Comparison of ENCODE assay signal across 27 mouse cellular contexts in the genomic region with DNA sequence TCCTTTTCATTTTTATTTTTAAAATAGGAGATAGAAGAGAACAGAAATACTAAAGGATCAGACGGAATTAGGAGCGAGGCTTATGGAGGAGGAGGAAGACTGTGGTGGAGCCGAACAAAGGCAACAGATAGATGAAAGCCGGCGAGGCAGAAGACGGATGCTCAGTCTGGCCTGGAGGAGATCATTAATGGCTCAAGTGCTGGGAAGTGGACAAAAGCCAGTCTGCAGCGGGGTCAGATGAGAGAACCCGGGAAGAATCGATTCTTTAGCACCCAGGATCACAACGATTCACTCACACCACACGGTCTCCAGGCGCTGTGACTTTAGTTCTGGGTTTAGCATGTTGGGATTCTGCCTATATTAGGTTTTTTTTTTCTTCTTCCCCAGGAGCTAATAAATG. TPM values are rescaled to one million over a fixed set of nuclear protein-coding genes. Genes with fewer than 3 reads are reported as not detected.
DNase-seq lines count a peak whose midpoint lies in the region; ATAC-seq and TF ChIP-seq lines count a peak whose summit lies in the region.
"Had no signal": no experiment of that assay in that cellular context is flagged by ENCODE, and none has a peak within 500 bp of the region (broad histone marks: within the 10 kb centered on the region; RNA-seq: fewer than 3 reads in every experiment).

No protein-coding gene starts in this region.

- peak; percentile 33 for DNase-seq in forebrain, embryonic 14.5 days (ENCODE audit: low spot score)
- DNase-seq in forebrain, embryonic 10.5 days (ENCODE audit: extremely low spot score, low spot score), result no peak
- peak; percentile 39 for DNase-seq in midbrain, embryonic 11.5 days (ENCODE audit: low spot score, missing footprints)
- no peak for DNase-seq in midbrain, embryonic 14.5 days
- DNase-seq in embryo, embryonic 10.5 days (ENCODE audit: low spot score), result peak; percentile 66
- no peak for DNase-seq in hindbrain, postnatal 0 days (ENCODE audit: low spot score)
- DNase-seq in c-Kit-positive CD71-positive TER-119-positive erythroid progenitor cells, embryonic 14.5 days (ENCODE audit: low spot score), result no peak
- DNase-seq in lung, postnatal 0 days (ENCODE audit: low spot score), result no peak
- DNase-seq: adrenal gland, postnatal 10 days; cerebellum, adult 11-12 months; cerebellum, adult 9-11 months; heart, postnatal 14 days; kidney, adult 9 months; kidney, postnatal 10 days; layer of hippocampus, postnatal 36 days; lung, adult 2 months; lung, postnatal 14 days; right cerebral cortex, adult 18-20 months; spleen, adult 18-20 months; thymus, postnatal 14 days had no signal

- H3K4me3 ChIP-seq in forebrain, embryonic 14.5 days (ENCODE audit: low read depth, low read length), result no peak overlapping the region
- H3K4me3 ChIP-seq in forebrain, embryonic 10.5 days, result no peak overlapping the region
- H3K4me3 ChIP-seq in midbrain, embryonic 11.5 days (ENCODE audit: low read depth, low read length), result no peak overlapping the region
- H3K4me3 ChIP-seq in midbrain, embryonic 14.5 days (replicated peaks; ENCODE audit: low read depth, low read length), result no peak overlapping the region
- H3K4me3 ChIP-seq in hindbrain, postnatal 0 days (ENCODE audit: low read length), result no peak overlapping the region
- H3K4me3 ChIP-seq in lung, postnatal 0 days (ENCODE audit: low read depth, low read length), result no peak overlapping the region
- H3K4me3 ChIP-seq: limb, embryonic 10.5 days; limb, embryonic 15.5 days; myocyte had no signal

- H3K27ac ChIP-seq in forebrain, embryonic 14.5 days (ENCODE audit: low read depth, low read length), result no peak overlapping the region
- H3K27ac ChIP-seq in forebrain, embryonic 10.5 days, result no peak overlapping the region
- H3K27ac ChIP-seq in midbrain, embryonic 11.5 days (ENCODE audit: low read depth, low read length), result no peak overlapping the region
- H3K27ac ChIP-seq in midbrain, embryonic 14.5 days (replicated peaks; ENCODE audit: low read depth, low read length), result no peak overlapping the region
- H3K27ac ChIP-seq in hindbrain, postnatal 0 days, result no peak overlapping the region
- H3K27ac ChIP-seq in lung, postnatal 0 days (ENCODE audit: low read length), result no peak overlapping the region
- H3K27ac ChIP-seq: limb, embryonic 10.5 days; limb, embryonic 15.5 days; liver, embryonic 14.5 days had no signal

- H3K27me3 ChIP-seq in forebrain, embryonic 14.5 days (replicated peaks; ENCODE audit: control insufficient read depth, insufficient read depth, low read length), result no peaks in the 10 kb centered on the region
- H3K27me3 ChIP-seq in forebrain, embryonic 10.5 days (ENCODE audit: poor library complexity, severe bottlenecking), result peaks cover 7% of the 10 kb centered on the region; the same call in 1 of the 2 replicates
- no peaks in the 10 kb centered on the region for H3K27me3 ChIP-seq in midbrain, embryonic 11.5 days (ENCODE audit: control insufficient read depth, insufficient read depth, low read length)
- no peaks in the 10 kb centered on the region for H3K27me3 ChIP-seq in midbrain, embryonic 14.5 days (ENCODE audit: control insufficient read depth, insufficient read depth, low read length)
- no peaks in the 10 kb centered on the region for H3K27me3 ChIP-seq in hindbrain, postnatal 0 days (ENCODE audit: insufficient read depth, low read length)
- no peaks in the 10 kb centered on the region for H3K27me3 ChIP-seq in lung, postnatal 0 days (replicated peaks; ENCODE audit: insufficient read depth, low read length)
- H3K27me3 ChIP-seq: limb, embryonic 15.5 days had no signal

- TF ChIP-seq CTCF in hindbrain, postnatal 0 days (IDR thresholded peaks at IDR 0.05; ENCODE audit: low read depth), result no peak
- TF ChIP-seq CTCF in lung, postnatal 0 days (IDR thresholded peaks at IDR 0.05), result no peak

- no peak for TF ChIP-seq EP300 in lung, postnatal 0 days (IDR thresholded peaks at IDR 0.05)

- H3K4me2 ChIP-seq in forebrain, embryonic 14.5 days (ENCODE audit: low read length), result no peak overlapping the region
- no peak overlapping the region for H3K4me2 ChIP-seq in midbrain, embryonic 11.5 days
- H3K4me2 ChIP-seq in midbrain, embryonic 14.5 days (ENCODE audit: low read length), result no peak overlapping the region
- 0 out of 2 replicates have a peak overlapping the region, but pooled peaks have one; percentile 16 for H3K4me2 ChIP-seq in hindbrain, postnatal 0 days (ENCODE audit: low read depth, low read length)
- H3K4me2 ChIP-seq in lung, postnatal 0 days (replicated peaks; ENCODE audit: low read depth, low read length), result no peak overlapping the region
- H3K4me2 ChIP-seq: limb, embryonic 15.5 days had no signal

- WGBS in forebrain, embryonic 14.5 days, result 29% methylated on average over 12 of the region's 12 CpGs
- 42% methylated on average over 12 of the region's 12 CpGs for WGBS in forebrain, embryonic 10.5 days
- WGBS in midbrain, embryonic 11.5 days, result 38% methylated on average over 12 of the region's 12 CpGs
- 33% methylated on average over 12 of the region's 12 CpGs for WGBS in midbrain, embryonic 14.5 days
- 31% methylated on average over 12 of the region's 12 CpGs for WGBS in hindbrain, postnatal 0 days
- 84% methylated on average over 12 of the region's 12 CpGs for WGBS in lung, postnatal 0 days

- H3K36me3 ChIP-seq in forebrain, embryonic 14.5 days (ENCODE audit: control insufficient read depth, insufficient read depth, low read length), result no peaks in the 10 kb centered on the region
- H3K36me3 ChIP-seq in forebrain, embryonic 10.5 days (replicated peaks), result no peaks in the 10 kb centered on the region
- H3K36me3 ChIP-seq in midbrain, embryonic 11.5 days (ENCODE audit: control insufficient read depth, insufficient read depth, low read length), result no peaks in the 10 kb centered on the region
- H3K36me3 ChIP-seq in midbrain, embryonic 14.5 days (ENCODE audit: control insufficient read depth, insufficient read depth, low read length), result no peaks in the 10 kb centered on the region
- no peaks in the 10 kb centered on the region for H3K36me3 ChIP-seq in hindbrain, postnatal 0 days (ENCODE audit: insufficient read depth, low read length)
- H3K36me3 ChIP-seq in lung, postnatal 0 days (ENCODE audit: insufficient read depth, low read length), result no peaks in the 10 kb centered on the region
- H3K36me3 ChIP-seq: G1E; limb, embryonic 10.5 days; limb, embryonic 15.5 days had no signal

- H3K9ac ChIP-seq in forebrain, embryonic 14.5 days (ENCODE audit: low read length), result no peak overlapping the region
- no peak overlapping the region for H3K9ac ChIP-seq in midbrain, embryonic 11.5 days (ENCODE audit: low read length)
- H3K9ac ChIP-seq in midbrain, embryonic 14.5 days (replicated peaks; ENCODE audit: low read length), result no peak overlapping the region
- H3K9ac ChIP-seq in hindbrain, postnatal 0 days (replicated peaks; ENCODE audit: low read length), result no peak overlapping the region
- H3K9ac ChIP-seq in lung, postnatal 0 days (replicated peaks; ENCODE audit: low read depth), result no peak overlapping the region
- H3K9ac ChIP-seq: limb, embryonic 15.5 days; liver, embryonic 14.5 days had no signal

- H3K9me3 ChIP-seq in forebrain, embryonic 14.5 days (replicated peaks; ENCODE audit: control insufficient read depth, low read length), result no peaks in the 10 kb centered on the region
- H3K9me3 ChIP-seq in forebrain, embryonic 10.5 days, result no peaks in the 10 kb centered on the region
- H3K9me3 ChIP-seq in midbrain, embryonic 11.5 days (ENCODE audit: control insufficient read depth, low read length), result no peaks in the 10 kb centered on the region
- H3K9me3 ChIP-seq in midbrain, embryonic 14.5 days (ENCODE audit: control insufficient read depth, low read length), result no peaks in the 10 kb centered on the region
- H3K9me3 ChIP-seq in hindbrain, postnatal 0 days (ENCODE audit: low read length), result no peaks in the 10 kb centered on the region
- H3K9me3 ChIP-seq in lung, postnatal 0 days (ENCODE audit: low read length), result no peaks in the 10 kb centered on the region
- H3K9me3 ChIP-seq: limb, embryonic 10.5 days; limb, embryonic 15.5 days had no signal

- H3K4me1 ChIP-seq in forebrain, embryonic 14.5 days (ENCODE audit: control insufficient read depth, insufficient read depth, low read length), result no peaks in the 10 kb centered on the region; the same call in 1 of the 2 replicates
- H3K4me1 ChIP-seq in forebrain, embryonic 10.5 days, result peaks cover 29% of the 10 kb centered on the region
- no peaks in the 10 kb centered on the region; the same call in 1 of the 2 replicates for H3K4me1 ChIP-seq in midbrain, embryonic 11.5 days (ENCODE audit: control insufficient read depth, insufficient read depth, low read length)
- H3K4me1 ChIP-seq in midbrain, embryonic 14.5 days (ENCODE audit: control insufficient read depth, insufficient read depth, low read length), result no peaks in the 10 kb centered on the region
- H3K4me1 ChIP-seq in hindbrain, postnatal 0 days (ENCODE audit: insufficient read depth, low read length), result no peaks in the 10 kb centered on the region
- no peaks in the 10 kb centered on the region for H3K4me1 ChIP-seq in lung, postnatal 0 days (ENCODE audit: insufficient read depth, low read depth, low read length)

- peak; percentile 29; the same call in 1 of the 2 replicates for ATAC-seq in forebrain, embryonic 14.5 days
- no peak for ATAC-seq in midbrain, embryonic 11.5 days (ENCODE audit: low FRiP score)
- no peak for ATAC-seq in midbrain, embryonic 14.5 days (ENCODE audit: low FRiP score, low TSS enrichment)
- ATAC-seq in hindbrain, postnatal 0 days, result no peak
- ATAC-seq in lung, postnatal 0 days, result no peak
- ATAC-seq: forebrain, embryonic 16.5 days; intestine, postnatal 0 days had no signal

RNA-seq across cellular contexts. Expression of gene Smyd2, which starts 10.0 kb away (rescaled TPM):
- 63.9 and 70.5 TPM in 2 replicates for polyA plus RNA-seq in forebrain, embryonic 14.5 days (2014; fragmentation: Nextera tagmentation; extraction: Ambion mirVana)
- polyA plus RNA-seq in forebrain, embryonic 10.5 days (2016; fragmentation: Nextera tagmentation; extraction: Ambion mirVana), result 57.5 and 59.0 TPM in 2 replicates
- polyA plus RNA-seq in midbrain, embryonic 11.5 days (2014; fragmentation: Nextera tagmentation; extraction: Ambion mirVana), result 50.9 and 54.9 TPM in 2 replicates
- 63.9 and 69.5 TPM in 2 replicates for polyA plus RNA-seq in midbrain, embryonic 14.5 days (2014; fragmentation: Nextera tagmentation; extraction: Ambion mirVana)
- total RNA-seq in hindbrain, postnatal 0 days (2014; rRNA removed), result 52.0 and 61.9 TPM in 2 replicates
- polyA plus RNA-seq in hindbrain, postnatal 0 days (2015; fragmentation: Nextera tagmentation; extraction: Ambion mirVana), result 81.1 and 81.8 TPM in 2 replicates
- polyA plus RNA-seq in lung, postnatal 0 days (2015; fragmentation: Nextera tagmentation; extraction: Ambion mirVana), result 34.3 and 35.9 TPM in 2 replicates
- total RNA-seq: G1E had no signal
- polyA plus RNA-seq: G1E had no signal

Comparison
In these comparisons a context has a peak if more than half of its experiments do, and no peak if none do; other contexts are left out.
1. DNase-seq: peak in forebrain, embryonic 14.5 days (single experiment), midbrain, embryonic 11.5 days (single experiment) and embryo, embryonic 10.5 days (single experiment); none in forebrain, embryonic 10.5 days (single experiment), midbrain, embryonic 14.5 days (single experiment), hindbrain, postnatal 0 days (single experiment), c-Kit-positive CD71-positive TER-119-positive erythroid progenitor cells, embryonic 14.5 days (single experiment) and lung, postnatal 0 days (single experiment).